Mouse (Mus musculus): Measurements from ENCODE around the gene Zfp991. TPM values are rescaled to one million over a fixed set of nuclear protein-coding genes. Genes with fewer than 3 reads are reported as not detected.
"Not testable (repeated sequence)": the region's sequence is repeated elsewhere in the genome, so short reads cannot be mapped to it uniquely, and the experiment has no call there.

The Zfp991 gene
- polyA plus RNA-seq (2015; fragmentation: Nextera tagmentation; extraction: Ambion mirVana), result 4.6 and 5.9 TPM in 2 replicates

- not testable (repeated sequence) for H3K27ac ChIP-seq (replicated peaks); ATAC-seq (ENCODE audit: low FRiP score, low read depth); H3K4me1 ChIP-seq (replicated peaks); H3K36me3 ChIP-seq; H3K9ac ChIP-seq; H3K9me3 ChIP-seq; H3K27me3 ChIP-seq
- Histone ChIP-seq H3K4me2 (peak within 1 kb of the TSS; percentile 33; the same call in 1 of the 2 replicates), H3K4me3 (peak within 1 kb of the TSS; percentile 31)
- 43% methylated on average over 2 of the region's 15 CpGs for WGBS
Measured at GRCm38 (mm10) chr4:147131837-147132459, at the start of gene Zfp991. TSS of gene Zfp991 (plus strand) at chr4:147132038.

DNA sequence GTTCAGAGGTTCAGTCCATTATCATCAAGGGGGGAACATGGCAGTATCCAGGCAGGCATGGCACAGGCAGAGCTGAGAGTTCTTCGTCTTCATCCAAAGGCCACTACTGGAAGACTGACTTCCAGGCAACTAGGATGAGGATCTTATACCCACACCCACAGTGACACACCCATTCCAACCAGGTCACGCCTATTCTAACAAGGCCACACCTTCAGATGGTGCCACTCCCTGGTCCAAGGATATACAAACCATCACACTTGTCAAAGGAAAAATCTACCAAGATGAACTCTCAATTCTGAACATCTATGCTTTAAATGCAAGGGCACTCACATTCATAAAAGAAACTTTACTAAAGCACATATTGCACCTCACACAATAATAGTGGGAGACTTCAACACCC is 36.2 kb upstream of the Zfp991 start:
- ATAC-seq (ENCODE audit: low FRiP score, low read depth); H3K36me3 ChIP-seq; H3K4me1 ChIP-seq (replicated peaks); H3K9ac ChIP-seq; H3K27me3 ChIP-seq; H3K4me2 ChIP-seq; H3K4me3 ChIP-seq; H3K27ac ChIP-seq (replicated peaks): not testable (repeated sequence)
- WGBS, result 72% methylated on average over 2 of the region's 2 CpGs
- H3K9me3 ChIP-seq, result peaks cover 19% of the 10 kb centered on the region

- peak overlapping the region; percentile 39 for H3K9ac ChIP-seq
- H3K36me3 ChIP-seq; H3K27ac ChIP-seq (replicated peaks); H3K4me1 ChIP-seq (replicated peaks); H3K27me3 ChIP-seq; H3K9me3 ChIP-seq: not testable (repeated sequence)
- WGBS, result under 1% methylated on average over 84 of the region's 109 CpGs
- peak; percentile 94 for ATAC-seq (ENCODE audit: low FRiP score, low read depth)
- peak overlapping the region; percentile 84 for H3K4me2 ChIP-seq
- peak overlapping the region; percentile 55 for H3K4me3 ChIP-seq
Measured at GRCm38 (mm10) chr4:147101666-147102626, 29.9 kb upstream of the Zfp991 start.

- not testable (repeated sequence) for H3K4me3 ChIP-seq; ATAC-seq (ENCODE audit: low FRiP score, low read depth); H3K27ac ChIP-seq (replicated peaks); H3K4me2 ChIP-seq; H3K27me3 ChIP-seq; H3K4me1 ChIP-seq (replicated peaks); H3K36me3 ChIP-seq; H3K9me3 ChIP-seq; H3K9ac ChIP-seq
- 59% methylated on average over 4 of the region's 4 CpGs for WGBS
Measured at GRCm38 (mm10) chr4:147103814-147104213, 28.0 kb upstream of the Zfp991 start.

DNA sequence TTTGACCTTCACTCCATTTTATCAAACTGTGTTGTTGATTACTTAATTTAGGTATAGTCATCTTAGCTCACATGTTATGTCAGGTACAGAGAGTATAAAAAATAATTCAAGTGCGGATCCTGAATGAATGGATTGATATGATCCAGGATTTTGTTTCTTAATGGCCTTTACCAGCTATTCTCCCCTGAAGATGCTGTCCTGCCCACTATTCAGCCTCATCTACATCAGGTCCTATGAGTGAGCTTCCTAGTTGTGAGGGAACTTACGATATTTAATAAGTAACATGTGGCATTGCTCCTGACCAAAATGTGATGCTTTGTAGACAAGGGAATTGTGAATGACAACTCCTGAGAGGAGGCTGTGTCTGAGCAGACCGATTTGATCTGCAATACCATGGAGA is 14.0 kb upstream of the Zfp991 start:
- WGBS, result 68% methylated on average over 2 of the region's 3 CpGs
- peaks cover 13% of the 10 kb centered on the region for H3K9me3 ChIP-seq
- not testable (repeated sequence) for H3K36me3 ChIP-seq; ATAC-seq (ENCODE audit: low FRiP score, low read depth); H3K4me3 ChIP-seq; H3K27me3 ChIP-seq; H3K4me2 ChIP-seq; H3K9ac ChIP-seq; H3K27ac ChIP-seq (replicated peaks); H3K4me1 ChIP-seq (replicated peaks)

GRCm38 (mm10) chr4:147122286-147122685 is 9.6 kb upstream of the Zfp991 start:
- 80% methylated on average over 1 of the region's 1 CpGs for WGBS

DNA sequence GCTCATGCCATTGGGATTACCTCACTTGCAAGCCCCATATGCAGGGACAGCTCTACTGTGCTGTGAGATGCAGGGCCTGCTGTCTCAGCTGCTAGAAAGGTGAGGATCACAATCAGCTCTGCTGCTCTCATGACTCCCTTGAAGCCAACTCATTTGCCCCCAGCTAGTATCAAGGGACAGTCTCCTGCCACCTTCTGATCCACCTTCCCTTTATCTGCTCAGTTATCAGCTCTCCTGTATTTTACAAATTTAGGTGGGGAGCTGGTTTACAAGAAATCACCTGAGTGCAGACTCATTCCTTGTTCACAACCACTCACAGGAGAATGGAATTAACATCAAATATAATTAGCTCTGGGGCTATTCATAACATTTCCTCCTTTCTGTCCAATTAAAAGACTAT is 8.0 kb upstream of the Zfp991 start:
- H3K27me3 ChIP-seq; ATAC-seq (ENCODE audit: low FRiP score, low read depth); H3K4me2 ChIP-seq; H3K36me3 ChIP-seq; H3K4me1 ChIP-seq (replicated peaks); H3K9ac ChIP-seq; H3K27ac ChIP-seq (replicated peaks); H3K4me3 ChIP-seq: not testable (repeated sequence)
- H3K9me3 ChIP-seq, result peaks cover 28% of the 10 kb centered on the region

More at GRCm38 (mm10) chr4:147122286-147122685, 9.6 kb upstream of the Zfp991 start:
- H3K9me3 ChIP-seq, result peaks cover 27% of the 10 kb centered on the region
- H3K36me3 ChIP-seq; H3K27me3 ChIP-seq; H3K9ac ChIP-seq; H3K4me3 ChIP-seq; H3K4me2 ChIP-seq; ATAC-seq (ENCODE audit: low FRiP score, low read depth); H3K4me1 ChIP-seq (replicated peaks); H3K27ac ChIP-seq (replicated peaks): not testable (repeated sequence)

DNA sequence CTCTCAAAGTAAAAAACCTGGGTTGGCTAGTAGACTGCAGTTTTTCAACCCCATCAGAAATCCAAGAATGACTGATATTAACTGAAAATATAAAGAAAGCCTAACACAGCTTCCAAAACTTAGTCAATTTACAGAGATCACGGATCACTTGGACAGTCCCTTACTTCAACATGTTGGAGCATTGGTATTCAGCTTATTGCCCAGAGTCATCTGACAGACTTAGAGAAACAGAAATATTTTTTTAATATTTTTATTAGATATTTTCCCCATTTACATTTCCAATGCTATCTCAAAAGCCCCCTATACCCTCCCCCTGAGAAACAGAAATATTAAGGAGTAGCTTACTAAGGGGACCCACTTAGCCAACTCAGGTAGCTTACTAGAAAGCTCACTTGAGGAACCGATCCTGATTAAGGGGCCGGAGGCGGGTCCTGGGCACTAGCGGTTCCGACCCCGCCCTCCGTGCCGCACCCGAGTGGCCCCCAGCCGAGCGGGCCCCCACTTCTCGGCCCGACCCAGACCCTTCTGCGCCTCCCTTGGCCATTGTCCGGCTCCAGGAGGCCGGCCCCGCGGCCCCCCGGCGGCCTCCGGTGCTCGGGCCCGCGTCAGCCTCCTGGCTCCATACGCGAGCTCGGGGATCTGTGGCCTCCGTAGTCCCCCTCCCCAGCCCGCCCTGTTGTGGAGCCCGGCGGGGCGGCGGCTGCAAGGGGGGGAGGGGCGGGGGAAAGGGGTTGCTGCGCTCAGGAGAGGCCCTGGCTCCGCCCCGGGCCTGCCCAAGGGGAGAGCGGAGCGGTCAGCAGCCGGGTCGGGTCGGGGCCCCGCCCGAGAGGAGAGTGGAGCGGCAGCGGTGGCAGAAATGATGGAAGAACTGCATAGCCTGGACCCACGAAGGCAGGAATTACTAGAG is 7.2 kb upstream of the Zfp991 start:
- peak overlapping the region; percentile 47 for H3K4me3 ChIP-seq
- not testable (repeated sequence) for H3K4me1 ChIP-seq (replicated peaks); H3K36me3 ChIP-seq; H3K27me3 ChIP-seq
- WGBS, result 10% methylated on average over 47 of the region's 48 CpGs
- H3K4me2 ChIP-seq, result peak overlapping the region; percentile 65
- H3K9me3 ChIP-seq, result peaks cover 28% of the 10 kb centered on the region
- peak; percentile 99 for ATAC-seq (ENCODE audit: low FRiP score, low read depth)
- peak overlapping the region; percentile 55 for H3K9ac ChIP-seq
- H3K27ac ChIP-seq (replicated peaks), result peak overlapping the region; percentile 12; the same call in 1 of the 2 replicates

DNA sequence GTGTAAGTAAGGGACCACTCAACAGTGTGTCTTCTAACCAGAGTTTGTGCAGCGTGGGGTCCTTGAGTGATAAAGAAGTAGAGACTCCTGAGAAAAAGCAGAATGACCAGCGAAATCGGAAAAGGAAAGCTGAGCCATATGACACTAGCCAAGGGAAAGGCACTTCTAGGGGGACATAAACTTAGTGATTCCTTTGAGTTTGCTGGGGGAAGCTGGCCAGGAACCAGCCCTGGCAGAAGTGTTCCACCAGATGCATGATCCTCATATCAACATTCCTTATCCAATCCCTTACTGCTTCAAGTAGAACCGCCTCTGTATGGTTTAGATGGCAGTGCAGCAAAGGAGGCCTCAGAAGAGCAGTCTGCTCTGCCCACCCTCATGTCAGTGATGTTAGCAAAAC is 6.5 kb upstream of the Zfp991 start:
- not testable (repeated sequence) for H3K4me1 ChIP-seq (replicated peaks); H3K36me3 ChIP-seq; H3K27me3 ChIP-seq; ATAC-seq (ENCODE audit: low FRiP score, low read depth); H3K27ac ChIP-seq (replicated peaks)
- 22% methylated on average over 4 of the region's 4 CpGs for whole genome bisulfite sequencing
- Histone ChIP-seq H3K4me2 (peak overlapping the region; percentile 65), H3K9me3 (peaks cover 28% of the 10 kb centered on the region), H3K9ac (peak overlapping the region; percentile 55; the same call in 1 of the 2 replicates), H3K4me3 (peak overlapping the region; percentile 47)

DNA sequence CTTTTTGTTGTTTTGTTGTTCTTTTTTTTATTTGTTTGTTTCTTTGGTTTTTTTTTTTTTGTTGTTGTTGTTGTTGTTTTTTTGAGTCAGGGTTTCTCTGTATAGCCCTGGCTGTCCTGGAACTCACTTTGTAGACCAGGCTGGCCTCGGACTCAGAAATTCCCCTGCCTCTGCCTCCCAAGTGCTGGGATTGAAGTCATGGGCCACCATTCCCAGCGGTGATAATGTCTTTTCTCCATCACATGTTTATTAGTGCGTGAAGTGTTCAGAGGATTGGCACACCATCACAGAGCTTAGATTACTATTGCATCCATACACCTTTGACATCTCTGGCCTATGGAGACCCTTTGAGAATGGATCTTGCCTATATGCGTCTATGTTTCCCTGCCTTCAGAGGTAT is 6.0 kb upstream of the Zfp991 start:
- H3K27me3 ChIP-seq; H3K36me3 ChIP-seq; H3K9ac ChIP-seq; H3K4me2 ChIP-seq; H3K4me3 ChIP-seq; H3K4me1 ChIP-seq (replicated peaks); H3K27ac ChIP-seq (replicated peaks); ATAC-seq (ENCODE audit: low FRiP score, low read depth): not testable (repeated sequence)
- 86% methylated on average over 4 of the region's 4 CpGs for WGBS
- peaks cover 28% of the 10 kb centered on the region for H3K9me3 ChIP-seq

DNA sequence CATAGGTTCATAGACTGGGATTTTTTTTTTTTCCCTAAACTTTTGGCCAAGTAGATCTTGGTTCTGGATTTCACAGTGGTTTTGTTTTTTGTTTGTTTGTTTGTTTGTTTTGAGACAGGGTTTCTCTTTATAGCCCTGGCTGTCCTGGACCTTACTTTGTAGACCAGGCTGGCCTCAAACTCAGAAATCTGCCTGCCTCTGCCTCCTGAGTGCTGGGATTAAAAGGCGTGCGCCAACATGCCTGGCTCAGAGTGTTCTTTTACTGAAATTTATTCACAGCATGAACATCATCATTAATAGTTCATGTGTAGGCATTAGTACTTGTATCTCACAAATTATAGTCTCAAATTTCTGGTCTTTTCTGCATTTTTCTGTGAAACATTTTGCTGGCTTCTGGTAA is 5.4 kb upstream of the Zfp991 start:
- H3K27me3 ChIP-seq; ATAC-seq (ENCODE audit: low FRiP score, low read depth); H3K4me2 ChIP-seq; H3K9ac ChIP-seq; H3K4me3 ChIP-seq; H3K36me3 ChIP-seq; H3K27ac ChIP-seq (replicated peaks); H3K4me1 ChIP-seq (replicated peaks): not testable (repeated sequence)
- peaks cover 28% of the 10 kb centered on the region for H3K9me3 ChIP-seq
- WGBS, result 75% methylated on average over 2 of the region's 2 CpGs

Data from hindbrain, embryonic 15.5 days (tissue).